Mouse (Mus musculus): ENCODE results near the gene Myadm.

- TF ChIP-seq E2F4 (IDR thresholded peaks at IDR 0.05; ENCODE audit: insufficient replicate concordance, low read depth, low read length): no peak
- TF ChIP-seq CTCF (conservative IDR thresholded peaks at IDR 0.05 in 1 of 2, IDR thresholded peaks at IDR 0.05 in 1 of 2; ENCODE audit: low read depth in 2 of 2, low read length in 2 of 2): no peak
- no peak for TF ChIP-seq MAZ (IDR thresholded peaks at IDR 0.05; ENCODE audit: low read depth, low read length)
- TF ChIP-seq SIN3A (IDR thresholded peaks at IDR 0.05; ENCODE audit: low read length): no peak
- no peak for TF ChIP-seq CHD1 (IDR thresholded peaks at IDR 0.05; ENCODE audit: low read depth, low read length)
- TF ChIP-seq ZNF384 (IDR thresholded peaks at IDR 0.05; ENCODE audit: low read depth, low read length): no peak
- TF ChIP-seq EP300 (IDR thresholded peaks at IDR 0.05; ENCODE audit: low read length): no peak
- TF ChIP-seq MAX (IDR thresholded peaks at IDR 0.05; ENCODE audit: low read length): no peak
Measured at GRCm38 (mm10) chr7:3347366-3348287, 58.7 kb downstream of the Myadm start.
